Mouse (Mus musculus): Measurements from ENCODE around the gene Tex9.

- TF ChIP-seq CTCF (IDR thresholded peaks at IDR 0.05; ENCODE audit: insufficient read depth, low read depth, low read length), result no peak
- TF ChIP-seq POLR2A (IDR thresholded peaks at IDR 0.05; ENCODE audit: insufficient read depth, low read depth, low read length), result no peak
Observed at GRCm38 (mm10) chr9:72535394-72535793, 43.4 kb upstream of the Tex9 start.
